Mouse (Mus musculus) embryonic facial prominence, embryonic 13.5 days (tissue): ENCODE measurements at regions not wholly inside any gene's neighbourhood (a gene's known extent, or its start where the extent isn't known, plus 50 kb on each side); places are given as distances from the start of the nearest gene placed in this dataset.

Experiments
- ATAC-seq: fragments of 200-750 bp; cut with Nextera tagmentation; 2 replicates; pipeline ENCODE4 v1.8.0; 2017; ENCODE audit warnings: low read depth; ENCODE audit not compliant: insufficient number of reproducible peaks, insufficient read depth, low FRiP score, low TSS enrichment
- H3K27ac ChIP-seq: fragments of 300-500 bp; sonication (generic); 2 replicates; pipeline ENCODE4 v1.5.1; 2015; ENCODE audit warnings: moderate library complexity, mild to moderate bottlenecking, inconsistent platforms
- H3K27me3 ChIP-seq: fragments of 300-500 bp; sonication (generic); 2 replicates; pipeline ENCODE4 v1.6.1; 2015; ENCODE audit warnings: mild to moderate bottlenecking, inconsistent platforms
- H3K36me3 ChIP-seq: fragments of 300-500 bp; sonication (generic); 2 replicates; pipeline ENCODE4 v1.6.1; 2015; ENCODE audit warnings: mild to moderate bottlenecking, inconsistent platforms
- H3K4me1 ChIP-seq: fragments of 300-500 bp; sonication (generic); 2 replicates; pipeline ENCODE4 v1.6.1; 2015; ENCODE audit warnings: inconsistent platforms
- H3K4me2 ChIP-seq: fragments of 300-500 bp; sonication (generic); 2 replicates; pipeline ENCODE4 v1.6.1; 2015; ENCODE audit warnings: moderate library complexity, mild to moderate bottlenecking, inconsistent platforms
- H3K4me3 ChIP-seq: fragments of 300-500 bp; sonication (generic); 2 replicates; pipeline ENCODE4 v1.5.1; 2015; ENCODE audit warnings: mild to moderate bottlenecking, inconsistent platforms
- H3K9ac ChIP-seq: fragments of 300-500 bp; sonication (generic); 2 replicates; pipeline ENCODE4 v1.6.1; 2015; ENCODE audit warnings: mild to moderate bottlenecking, inconsistent platforms
- H3K9me3 ChIP-seq: fragments of 300-500 bp; sonication (generic); 2 replicates; pipeline ENCODE4 v1.6.1; 2016; ENCODE audit warnings: inconsistent platforms
- WGBS: fragments of 180-500 bp; shearing (Covaris S2); methylation state at CpG from one replicate; pipeline ENCODE4 v1.1.7; 2015; ENCODE audit warnings: mixed read lengths; 5-methylcytosine and 5-hydroxymethylcytosine counted together

- Histone ChIP-seq H3K36me3 (no peaks in the 10 kb centered on the region), H3K9ac (no peak overlapping the region), H3K4me3 (no peak overlapping the region), H3K4me2 (no peak overlapping the region), H3K9me3 (no peaks in the 10 kb centered on the region), H3K27me3 (no peaks in the 10 kb centered on the region), H3K4me1 (no peaks in the 10 kb centered on the region), H3K27ac (no peak overlapping the region)
- WGBS, result 77% methylated on average over 3 of the region's 3 CpGs
- ATAC-seq, result no peak
Observed at GRCm38 (mm10) chr7:66593619-66594018, 95.8 kb downstream of the Asb7 start.

GRCm38 (mm10) chr7:66591594-66592290 lies 97.7 kb downstream of the Asb7 start:
- 86% methylated on average over 10 of the region's 10 CpGs for WGBS
- Histone ChIP-seq H3K4me3 (no peak overlapping the region), H3K27me3 (no peaks in the 10 kb centered on the region), H3K9me3 (no peaks in the 10 kb centered on the region), H3K36me3 (no peaks in the 10 kb centered on the region), H3K9ac (no peak overlapping the region), H3K27ac (no peak overlapping the region), H3K4me1 (no peaks in the 10 kb centered on the region), H3K4me2 (no peak overlapping the region)
- ATAC-seq, result no peak

DNA sequence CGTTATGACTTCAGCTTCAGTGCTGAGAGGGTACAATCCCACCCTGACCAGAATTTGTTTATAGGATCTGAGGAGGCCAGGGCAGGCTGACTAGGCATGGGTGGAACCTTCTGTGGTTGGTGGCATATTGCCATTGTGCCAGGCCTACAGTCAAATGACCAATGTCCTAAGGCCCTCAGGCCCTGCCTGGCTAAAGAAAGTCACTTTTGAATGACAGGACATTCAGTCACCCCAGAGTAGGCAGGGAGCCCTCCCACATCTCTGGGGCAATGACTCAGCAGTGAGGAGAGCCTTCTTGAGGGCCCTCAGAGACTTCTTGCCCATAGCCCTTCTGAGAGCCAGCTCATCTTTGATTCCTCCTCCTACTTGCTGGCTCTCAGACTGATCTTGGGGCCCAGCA lies 102.9 kb downstream of the Asb7 start:
- Histone ChIP-seq H3K9ac (no peak overlapping the region), H3K4me2 (no peak overlapping the region), H3K4me1 (no peaks in the 10 kb centered on the region), H3K4me3 (no peak overlapping the region), H3K36me3 (no peaks in the 10 kb centered on the region), H3K9me3 (no peaks in the 10 kb centered on the region), H3K27ac (no peak overlapping the region), H3K27me3 (no peaks in the 10 kb centered on the region)
- no peak for ATAC-seq
- 84% methylated on average over 1 of the region's 1 CpGs for WGBS

DNA sequence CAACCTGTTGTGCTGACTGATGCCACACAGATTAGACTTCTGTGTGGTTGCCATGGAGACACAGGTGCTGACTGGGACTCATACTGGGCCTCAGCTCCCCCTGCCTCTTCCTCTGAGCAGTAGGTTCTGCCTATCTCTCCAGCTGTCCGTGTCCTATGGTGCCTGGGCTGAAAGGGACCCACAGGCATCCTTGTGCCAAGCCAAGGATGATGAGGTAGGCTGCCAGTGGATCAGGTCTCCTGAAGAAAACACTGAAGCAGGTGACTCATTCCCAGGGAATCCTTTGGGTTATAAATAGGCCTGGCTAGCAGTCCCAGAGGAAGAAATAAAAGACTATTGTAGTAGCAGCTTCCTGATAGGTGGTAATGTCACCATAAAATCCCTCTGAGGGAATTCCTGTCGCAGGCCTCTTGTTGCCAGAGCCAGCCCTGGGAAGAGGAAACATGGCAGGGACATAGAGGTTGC lies 108.7 kb downstream of the Asb7 start:
- Histone ChIP-seq H3K9ac (no peak overlapping the region), H3K36me3 (no peaks in the 10 kb centered on the region), H3K9me3 (no peaks in the 10 kb centered on the region), H3K4me3 (no peak overlapping the region), H3K4me2 (no peak overlapping the region), H3K27ac (no peak overlapping the region), H3K27me3 (no peaks in the 10 kb centered on the region), H3K4me1 (no peaks in the 10 kb centered on the region)
- 38% methylated on average over 2 of the region's 2 CpGs for WGBS
- no peak for ATAC-seq

DNA sequence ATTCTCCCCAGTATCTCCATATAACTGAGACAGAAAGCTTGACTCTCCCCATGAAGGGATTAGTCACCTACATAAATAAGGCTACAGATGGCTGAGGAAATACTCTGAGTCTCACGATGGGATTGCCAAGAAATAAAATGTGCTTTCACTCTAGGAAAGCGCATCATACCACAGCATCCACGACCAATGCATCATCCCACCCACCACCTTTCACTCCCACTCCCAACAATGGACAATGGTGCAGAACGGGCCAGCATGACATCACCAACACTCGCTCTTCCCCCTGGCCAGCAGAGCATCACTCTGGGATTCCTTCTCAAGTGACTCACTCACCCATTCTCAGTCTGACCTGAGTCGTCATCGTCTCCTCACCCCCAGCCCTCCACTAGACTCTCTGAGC lies 113.1 kb downstream of the Asb7 start:
- no peak overlapping the region for H3K27ac ChIP-seq
- H3K27me3 ChIP-seq, result no peaks in the 10 kb centered on the region
- H3K36me3 ChIP-seq, result no peaks in the 10 kb centered on the region
- no peak overlapping the region for H3K4me3 ChIP-seq
- ATAC-seq, result no peak
- no peaks in the 10 kb centered on the region for H3K4me1 ChIP-seq
- no peak overlapping the region for H3K9ac ChIP-seq
- no peaks in the 10 kb centered on the region for H3K9me3 ChIP-seq
- WGBS, result 86% methylated on average over 7 of the region's 7 CpGs
- no peak overlapping the region for H3K4me2 ChIP-seq

DNA sequence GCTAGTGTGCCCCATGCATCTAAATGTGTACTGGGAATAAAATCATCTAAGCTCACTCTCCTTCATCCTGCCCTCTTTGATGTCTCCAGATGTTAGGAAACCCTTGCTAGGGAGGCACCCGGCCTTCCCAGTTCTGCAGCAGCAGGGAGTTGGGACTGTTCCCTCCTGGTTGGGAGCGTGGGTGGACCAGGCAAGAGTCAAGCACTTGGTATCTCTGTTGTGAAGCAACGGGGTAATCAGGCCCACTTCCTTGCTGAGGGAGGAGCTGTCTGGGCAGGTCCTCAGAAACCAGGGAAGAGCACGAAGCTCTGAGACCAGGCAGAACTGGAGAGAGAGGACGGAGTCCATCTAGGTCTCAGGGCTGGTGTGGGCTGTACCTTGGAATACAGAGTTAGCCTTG lies 117.9 kb downstream of the Asb7 start:
- no peak overlapping the region for H3K9ac ChIP-seq
- ATAC-seq, result no peak
- H3K4me3 ChIP-seq, result no peak overlapping the region
- H3K4me1 ChIP-seq, result 0 out of 2 replicates have a peak, but pooled peaks cover 11% of the 10 kb centered on the region
- no peaks in the 10 kb centered on the region for H3K9me3 ChIP-seq
- H3K27me3 ChIP-seq, result no peaks in the 10 kb centered on the region
- no peak overlapping the region for H3K27ac ChIP-seq
- H3K4me2 ChIP-seq, result no peak overlapping the region
- H3K36me3 ChIP-seq, result no peaks in the 10 kb centered on the region
- 74% methylated on average over 5 of the region's 5 CpGs for WGBS

DNA sequence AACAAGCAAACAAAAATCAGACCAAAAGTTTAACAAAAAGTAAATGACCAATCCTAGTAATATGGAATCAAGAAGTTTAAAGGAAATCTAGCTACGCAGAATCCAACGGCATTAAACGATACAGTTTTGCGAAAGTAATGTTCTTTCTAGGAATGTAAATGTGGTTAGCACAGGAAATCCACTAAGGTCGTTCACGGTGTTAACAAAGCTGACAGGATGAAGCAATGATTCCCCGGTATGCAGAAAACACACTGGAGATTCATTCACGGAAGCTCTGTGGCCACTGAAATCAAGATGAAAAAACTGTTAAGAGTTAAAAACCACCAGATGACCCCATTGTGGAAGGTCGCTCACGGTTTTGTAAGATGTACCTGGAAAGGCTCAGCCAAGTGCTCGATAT lies 120.4 kb upstream of the Aldh1a3 start:
- H3K27me3 ChIP-seq, result no peaks in the 10 kb centered on the region
- WGBS, result 72% methylated on average over 11 of the region's 11 CpGs

DNA sequence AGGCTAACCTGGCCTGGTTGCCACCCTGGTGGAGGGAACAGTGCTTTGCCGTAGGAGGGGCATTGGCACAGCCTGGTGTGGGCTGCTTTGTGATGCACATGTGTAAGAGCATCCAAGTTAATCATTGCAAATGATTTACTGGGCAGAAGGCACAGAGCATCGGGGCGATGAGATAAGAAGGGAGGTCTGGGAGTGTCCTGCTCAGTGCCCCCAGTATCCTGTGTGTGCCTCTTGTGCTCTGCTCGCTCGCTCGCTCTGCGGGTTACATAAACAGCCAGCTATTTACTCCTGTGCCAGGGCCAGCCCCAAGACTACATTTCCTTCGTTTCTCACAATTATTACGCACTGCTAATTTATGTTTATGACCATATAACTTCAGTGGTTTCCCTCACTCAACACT lies 117.9 kb upstream of the Aldh1a3 start:
- no peak for ATAC-seq
- Histone ChIP-seq H3K36me3 (no peaks in the 10 kb centered on the region), H3K4me3 (no peak overlapping the region), H3K27ac (no peak overlapping the region), H3K9ac (no peak overlapping the region), H3K9me3 (no peaks in the 10 kb centered on the region), H3K4me2 (no peak overlapping the region), H3K4me1 (peaks cover 10% of the 10 kb centered on the region; the same call in 1 of the 2 replicates), H3K27me3 (no peaks in the 10 kb centered on the region)
- WGBS, result 76% methylated on average over 9 of the region's 9 CpGs

More for the DNA sequence above, 120.4 kb upstream of the Aldh1a3 start:
- Histone ChIP-seq H3K4me1 (peaks cover 10% of the 10 kb centered on the region; the same call in 1 of the 2 replicates), H3K9me3 (no peaks in the 10 kb centered on the region), H3K36me3 (no peaks in the 10 kb centered on the region), H3K4me3 (no peak overlapping the region), H3K9ac (no peak overlapping the region), H3K27ac (no peak overlapping the region), H3K4me2 (no peak overlapping the region)
- ATAC-seq, result no peak

DNA sequence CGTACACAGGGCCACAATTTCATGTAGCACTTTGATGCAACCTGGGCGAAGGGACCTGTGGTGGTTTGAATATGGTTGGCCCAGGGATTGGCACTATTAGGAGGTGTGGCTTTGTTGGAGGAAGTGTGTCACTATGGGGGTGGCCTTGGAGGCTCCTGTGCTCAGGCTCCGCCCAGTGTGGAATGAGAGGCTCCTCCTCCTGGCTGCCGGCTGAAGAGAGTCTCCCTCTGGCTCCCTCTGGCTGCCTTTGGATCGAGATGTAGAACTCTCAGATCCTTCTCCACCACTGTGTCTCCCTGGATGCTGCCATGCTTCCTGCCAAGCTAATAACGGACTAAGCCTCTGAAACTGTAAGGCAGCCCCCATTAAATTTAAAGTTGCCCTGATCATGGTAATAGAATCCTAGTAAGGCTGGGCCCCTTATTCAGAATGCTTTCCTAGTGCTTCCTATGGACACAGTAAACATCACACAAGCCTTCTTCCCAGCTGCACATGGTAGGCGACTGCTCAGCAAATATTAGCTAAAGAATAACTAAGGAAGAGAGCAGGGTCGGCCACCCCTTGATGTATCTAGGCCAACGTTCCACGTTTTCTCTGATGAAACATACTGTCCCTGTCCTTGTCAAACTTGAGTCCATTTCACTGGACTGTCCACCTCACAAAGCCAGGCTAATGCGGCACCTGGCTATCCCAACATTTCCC lies 117.2 kb upstream of the Aldh1a3 start:
- Histone ChIP-seq H3K27ac (no peak overlapping the region), H3K9ac (no peak overlapping the region), H3K9me3 (no peaks in the 10 kb centered on the region), H3K4me2 (no peak overlapping the region), H3K36me3 (no peaks in the 10 kb centered on the region), H3K4me1 (peaks cover 10% of the 10 kb centered on the region; the same call in 1 of the 2 replicates), H3K27me3 (no peaks in the 10 kb centered on the region), H3K4me3 (no peak overlapping the region)
- ATAC-seq, result no peak
- 83% methylated on average over 11 of the region's 11 CpGs for WGBS

DNA sequence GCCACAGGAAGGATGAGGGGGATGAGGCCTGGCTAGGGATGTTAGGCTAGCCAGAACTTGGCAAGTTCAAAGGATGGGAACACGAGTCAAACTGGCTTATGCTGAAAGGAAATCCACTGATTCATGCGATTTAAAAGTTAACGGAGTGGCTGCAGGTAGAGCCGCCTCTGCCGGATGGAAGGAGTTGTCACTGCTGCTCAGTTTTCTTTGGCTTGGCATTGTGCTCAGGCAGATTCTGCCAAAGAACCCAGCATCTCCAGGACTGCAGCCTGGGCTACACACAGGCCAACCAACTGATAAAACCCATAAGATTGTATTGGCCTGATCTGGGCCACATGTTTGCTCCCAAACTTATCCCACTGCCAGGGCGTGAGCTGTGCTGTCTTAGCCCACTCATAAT lies 105.3 kb upstream of the Aldh1a3 start:
- Histone ChIP-seq H3K27ac (no peak overlapping the region), H3K9me3 (no peaks in the 10 kb centered on the region), H3K4me1 (peaks cover 7% of the 10 kb centered on the region; the same call in 1 of the 2 replicates), H3K4me3 (no peak overlapping the region), H3K9ac (no peak overlapping the region), H3K36me3 (no peaks in the 10 kb centered on the region), H3K27me3 (no peaks in the 10 kb centered on the region), H3K4me2 (no peak overlapping the region)
- no peak for ATAC-seq
- 75% methylated on average over 6 of the region's 6 CpGs for WGBS

DNA sequence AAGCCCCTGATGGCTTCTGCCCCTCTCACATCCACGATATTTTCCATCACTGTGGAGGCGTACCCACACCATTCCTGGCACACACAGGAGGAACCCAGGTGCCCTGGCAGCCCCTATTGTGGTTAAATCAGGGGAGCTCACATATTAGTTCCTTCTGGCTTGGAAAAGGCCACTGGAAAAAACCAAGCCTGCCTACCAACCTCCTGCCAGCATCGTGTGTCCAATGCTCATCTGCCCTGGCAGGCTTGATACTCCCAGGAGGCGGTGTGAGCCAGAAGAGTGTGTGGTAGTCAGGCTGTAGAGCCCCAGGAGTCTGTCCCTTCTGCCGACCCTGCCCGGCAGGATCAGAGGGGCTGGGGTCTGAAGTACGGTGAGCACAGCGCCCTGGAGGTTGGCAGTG lies 104.7 kb upstream of the Aldh1a3 start:
- no peaks in the 10 kb centered on the region for H3K36me3 ChIP-seq
- no peak overlapping the region for H3K27ac ChIP-seq
- H3K4me1 ChIP-seq, result peaks cover 7% of the 10 kb centered on the region; the same call in 1 of the 2 replicates
- H3K4me2 ChIP-seq, result no peak overlapping the region
- 76% methylated on average over 8 of the region's 8 CpGs for WGBS
- no peak overlapping the region for H3K9ac ChIP-seq
- no peaks in the 10 kb centered on the region for H3K27me3 ChIP-seq
- no peaks in the 10 kb centered on the region for H3K9me3 ChIP-seq
- H3K4me3 ChIP-seq, result no peak overlapping the region
- no peak for ATAC-seq

DNA sequence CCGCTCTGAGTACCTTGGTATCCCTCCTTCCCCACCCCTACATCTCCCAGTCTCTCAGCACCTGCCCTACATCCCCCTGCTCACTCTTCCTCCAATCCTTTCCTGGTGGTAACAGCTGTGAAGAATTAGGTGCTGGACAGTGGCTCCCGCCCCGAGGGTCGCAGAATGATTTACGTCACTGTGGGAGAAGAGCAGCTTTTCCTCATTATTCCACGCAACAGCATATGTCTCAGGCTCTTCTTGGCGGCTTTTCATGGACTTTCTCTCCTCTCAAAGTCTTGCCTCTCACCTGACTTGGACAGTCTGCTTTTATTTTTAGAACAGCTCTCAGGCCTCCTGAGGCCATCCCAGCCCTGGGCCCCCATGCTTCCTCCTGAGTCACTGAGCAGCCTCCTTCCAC lies 103.8 kb upstream of the Aldh1a3 start:
- H3K4me1 ChIP-seq, result peaks cover 7% of the 10 kb centered on the region; the same call in 1 of the 2 replicates
- no peaks in the 10 kb centered on the region for H3K27me3 ChIP-seq
- ATAC-seq, result no peak
- no peaks in the 10 kb centered on the region for H3K9me3 ChIP-seq
- no peak overlapping the region for H3K4me2 ChIP-seq
- no peak overlapping the region for H3K4me3 ChIP-seq
- H3K9ac ChIP-seq, result no peak overlapping the region
- H3K27ac ChIP-seq, result no peak overlapping the region
- H3K36me3 ChIP-seq, result no peaks in the 10 kb centered on the region
- 37% methylated on average over 7 of the region's 7 CpGs for WGBS
